Mouse (Mus musculus) adrenal gland, adult (tissue): ENCODE measurements around the gene Sumo3.

ENCODE experiments used
- DNase-seq, 2 experiments: peaks; one replicate each; pipeline ENCODE4 v3.0.0; 2022 to 2023; ENCODE audit warnings: low spot score in 1 of 2; ENCODE audit not compliant: inconsistent age in 2 of 2

Sumo3 gene

GRCm38 (mm10) chr10:77588036-77588435 lies 17.9 kb upstream of the Sumo3 start:
- DNase-seq, result no peak

GRCm38 (mm10) chr10:77589117-77589516 lies 16.8 kb upstream of the Sumo3 start:
- no peak for DNase-seq

- no peak for DNase-seq
These were observed 16.1 kb upstream of the Sumo3 start for GRCm38 (mm10) chr10:77589749-77590148.

GRCm38 (mm10) chr10:77590812-77591211 lies 15.1 kb upstream of the Sumo3 start:
- peak; percentile 49 to 71 for DNase-seq

GRCm38 (mm10) chr10:77591546-77591945 lies 14.4 kb upstream of the Sumo3 start:
- no peak for DNase-seq

- DNase-seq, result no peak
These were observed 9.8 kb upstream of the Sumo3 start for GRCm38 (mm10) chr10:77596060-77596459.

- no peak for DNase-seq
These were observed 2.9 kb upstream of the Sumo3 start for GRCm38 (mm10) chr10:77603021-77603420.

GRCm38 (mm10) chr10:77604111-77604510 lies 1.8 kb upstream of the Sumo3 start:
- no peak for DNase-seq

GRCm38 (mm10) chr10:77604958-77605357 lies 939 bp upstream of the Sumo3 start:
- peak; percentile 39 to 65 for DNase-seq

GRCm38 (mm10) chr10:77605368-77605767 lies 529 bp upstream of the Sumo3 start:
- peak in 1 of 2 experiments; percentile 26 for DNase-seq

GRCm38 (mm10) chr10:77606855-77607254 lies 958 bp downstream of the Sumo3 start:
- DNase-seq, result no peak

GRCm38 (mm10) chr10:77607441-77607840 lies 1.5 kb downstream of the Sumo3 start:
- DNase-seq, result no peak

- no peak for DNase-seq
These were observed 2.7 kb downstream of the Sumo3 start for GRCm38 (mm10) chr10:77608589-77608988.

GRCm38 (mm10) chr10:77610221-77610961 lies 4.5 kb downstream of the Sumo3 start:
- no peak for DNase-seq

- peak; percentile 57 to 79 for DNase-seq
These were observed 7.5 kb downstream of the Sumo3 start for GRCm38 (mm10) chr10:77613409-77613808.

GRCm38 (mm10) chr10:77615647-77616046 lies 9.8 kb downstream of the Sumo3 start:
- no peak for DNase-seq

- no peak for DNase-seq
These were observed 10.3 kb downstream of the Sumo3 start for GRCm38 (mm10) chr10:77616166-77616565.

- no peak for DNase-seq
These were observed 11.0 kb downstream of the Sumo3 start for GRCm38 (mm10) chr10:77616926-77617325.

GRCm38 (mm10) chr10:77621546-77621945 lies 15.6 kb downstream of the Sumo3 start:
- peak in 1 of 2 experiments; percentile 23 for DNase-seq

GRCm38 (mm10) chr10:77622055-77622988 lies 16.4 kb downstream of the Sumo3 start, which contains the start of gene Ube2g2:
Ube2g2 (plus strand) TSS chr10:77622275.
- peak; percentile 96 to 98 for DNase-seq

- DNase-seq, result peak; percentile 32 to 74
These were observed 17.2 kb downstream of the Sumo3 start for GRCm38 (mm10) chr10:77623069-77623492.
